Mouse (Mus musculus): ENCODE measurements around the gene Dscam. TPM values are rescaled to one million over a fixed set of nuclear protein-coding genes. Genes with fewer than 3 reads are reported as not detected.
"Not testable (repeated sequence)": the region's sequence is repeated elsewhere in the genome, so short reads cannot be mapped to it uniquely, and the experiment has no call there.

Gene Dscam
- polyA plus RNA-seq, 1 experiment, result not detected

DNA sequence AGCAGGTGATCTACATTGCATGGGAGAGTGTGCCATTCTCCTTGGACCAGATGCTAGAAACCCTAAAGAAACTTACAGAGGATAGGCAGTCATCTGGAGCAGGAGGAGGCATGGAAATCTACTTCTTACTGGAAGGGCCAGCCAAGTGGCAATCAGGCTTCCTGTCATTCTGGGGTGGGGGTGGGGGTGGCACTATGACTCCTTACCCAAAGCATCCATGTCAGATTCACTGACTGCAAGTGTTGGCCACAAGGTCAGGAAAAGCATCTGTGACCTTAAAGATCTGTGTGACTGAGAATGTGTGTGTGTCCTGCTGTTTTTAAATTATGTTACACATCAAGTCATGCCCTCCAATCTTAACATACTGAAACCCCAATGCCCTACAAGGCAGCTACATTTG, 268.0 kb downstream of the Dscam start:
- no peak for TF ChIP-seq CTCF (IDR thresholded peaks at IDR 0.05; ENCODE audit: control insufficient read depth, insufficient read depth, low read length)
- no peak for TF ChIP-seq POLR2A (IDR thresholded peaks at IDR 0.05; ENCODE audit: borderline replicate concordance, control insufficient read depth, low read depth, low read length)
- H3K27ac ChIP-seq (ENCODE audit: control insufficient read depth, insufficient read depth, low read depth, low read length, poor library complexity), result no peak overlapping the region
- H3K4me3 ChIP-seq (replicated peaks; ENCODE audit: control insufficient read depth, low read depth, low read length), result no peak overlapping the region
- H3K4me1 ChIP-seq (ENCODE audit: control insufficient read depth, insufficient read depth, low read length), result peaks cover 1% of the 10 kb centered on the region; the same call in 1 of the 2 replicates

DNA sequence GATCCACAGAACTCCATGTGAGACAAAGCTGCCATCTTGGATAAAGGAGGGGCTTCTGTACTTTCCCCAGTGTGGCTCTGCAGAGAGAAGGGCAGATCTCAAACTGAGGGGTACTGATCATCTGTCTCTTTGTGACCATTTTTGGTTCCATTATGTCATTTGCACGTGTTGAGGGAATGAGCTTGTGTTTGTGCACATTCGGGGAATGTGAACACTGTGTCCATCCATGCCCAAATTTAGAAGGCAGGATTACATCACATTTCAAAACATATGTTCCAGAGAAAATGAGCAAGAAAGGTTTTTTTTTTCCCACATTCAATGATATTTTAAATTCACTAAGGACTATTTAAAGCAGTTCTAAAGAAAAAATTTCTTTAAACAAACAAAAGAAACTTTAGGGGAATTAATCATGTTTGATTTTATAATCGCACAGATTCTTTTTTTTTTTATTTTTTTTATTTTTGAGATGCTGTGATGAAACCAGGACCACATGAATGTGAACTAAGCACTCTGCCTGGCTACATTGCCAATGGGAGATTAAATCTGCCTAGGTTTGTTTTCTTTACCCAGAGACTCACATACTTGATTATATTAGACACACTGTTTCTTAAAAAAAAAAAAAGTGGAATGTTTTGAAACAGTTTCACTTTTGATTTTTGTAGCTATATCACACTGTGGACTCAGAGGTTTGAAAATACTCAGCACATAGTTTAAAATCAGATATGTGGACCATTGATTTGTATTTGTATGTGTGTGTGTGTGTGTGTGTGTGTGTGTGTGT, 269.1 kb downstream of the Dscam start:
- 68% methylated on average over 3 of the region's 3 CpGs for WGBS
- Histone ChIP-seq H3K27ac (ENCODE audit: control insufficient read depth, insufficient read depth, low read depth, low read length, poor library complexity) (no peak overlapping the region), H3K4me3 (replicated peaks; ENCODE audit: control insufficient read depth, low read depth, low read length) (no peak overlapping the region), H3K4me1 (ENCODE audit: control insufficient read depth, insufficient read depth, low read length) (no peaks in the 10 kb centered on the region; the same call in 1 of the 2 replicates)
- TF ChIP-seq POLR2A (IDR thresholded peaks at IDR 0.05; ENCODE audit: borderline replicate concordance, control insufficient read depth, low read depth, low read length) (no peak), CTCF (IDR thresholded peaks at IDR 0.05; ENCODE audit: control insufficient read depth, insufficient read depth, low read length) (no peak)

DNA sequence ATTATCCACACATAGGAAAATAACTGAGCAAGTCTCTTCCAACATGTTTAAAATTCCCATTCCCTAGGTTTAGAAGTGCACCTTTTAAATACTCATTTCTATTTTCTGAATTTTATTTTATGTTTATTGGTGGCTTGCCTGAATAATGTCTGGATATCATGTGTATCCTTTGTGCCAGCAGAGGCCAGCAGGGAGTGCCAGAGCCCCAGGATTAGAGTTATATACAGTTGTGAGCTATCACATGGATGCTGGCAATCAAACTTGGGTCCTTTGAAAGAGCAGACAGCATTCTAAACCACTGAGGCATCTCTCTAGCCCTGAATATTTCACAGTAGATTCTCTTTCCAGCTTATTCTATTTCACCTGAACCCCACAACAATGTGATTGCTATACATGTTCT, 271.2 kb downstream of the Dscam start:
- Histone ChIP-seq H3K27ac (ENCODE audit: control insufficient read depth, insufficient read depth, low read depth, low read length, poor library complexity) (no peak overlapping the region), H3K4me3 (replicated peaks; ENCODE audit: control insufficient read depth, low read depth, low read length) (no peak overlapping the region), H3K4me1 (ENCODE audit: control insufficient read depth, insufficient read depth, low read length) (no peaks in the 10 kb centered on the region; the same call in 1 of the 2 replicates)
- peak; percentile 6; the same call in 1 of the 2 replicates for TF ChIP-seq CTCF (IDR thresholded peaks at IDR 0.05; ENCODE audit: control insufficient read depth, insufficient read depth, low read length)
- TF ChIP-seq POLR2A (IDR thresholded peaks at IDR 0.05; ENCODE audit: borderline replicate concordance, control insufficient read depth, low read depth, low read length), result no peak

DNA sequence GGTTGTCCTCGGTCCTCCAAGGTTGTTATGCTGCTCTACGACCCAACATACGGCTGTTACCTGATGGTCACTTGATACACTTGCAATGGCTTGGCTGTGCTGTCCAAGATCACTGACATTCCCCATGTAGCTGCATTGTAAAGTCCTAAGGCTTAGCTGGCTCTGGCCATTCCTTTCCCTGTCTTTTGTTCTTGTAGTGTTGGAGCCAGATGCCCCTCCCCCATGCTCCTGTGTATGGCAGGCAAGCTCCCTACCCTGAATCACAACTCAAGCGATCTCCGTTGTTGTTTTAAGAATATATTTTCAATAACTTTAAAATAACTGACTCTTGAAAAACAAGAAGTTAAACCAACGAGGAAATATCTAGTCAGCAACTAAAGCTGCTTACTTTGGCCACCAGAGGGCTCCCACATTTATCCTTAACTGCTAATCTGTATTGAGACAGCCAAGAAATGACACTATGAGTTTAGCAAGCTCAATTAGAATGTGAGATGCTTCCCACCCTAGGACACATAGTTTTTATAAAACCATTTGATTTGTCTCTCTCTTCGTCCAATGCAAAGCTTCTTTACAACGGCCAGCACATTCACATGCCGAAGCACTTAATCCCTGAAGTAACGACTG, 273.9 kb downstream of the Dscam start:
- Histone ChIP-seq H3K27ac (ENCODE audit: control insufficient read depth, insufficient read depth, low read depth, low read length, poor library complexity) (no peak overlapping the region), H3K4me1 (ENCODE audit: control insufficient read depth, insufficient read depth, low read length) (no peaks in the 10 kb centered on the region), H3K4me3 (replicated peaks; ENCODE audit: control insufficient read depth, low read depth, low read length) (no peak overlapping the region)
- WGBS, result 62% methylated on average over 10 of the region's 10 CpGs
- TF ChIP-seq POLR2A (IDR thresholded peaks at IDR 0.05; ENCODE audit: borderline replicate concordance, control insufficient read depth, low read depth, low read length) (no peak), CTCF (IDR thresholded peaks at IDR 0.05; ENCODE audit: control insufficient read depth, insufficient read depth, low read length) (no peak)

DNA sequence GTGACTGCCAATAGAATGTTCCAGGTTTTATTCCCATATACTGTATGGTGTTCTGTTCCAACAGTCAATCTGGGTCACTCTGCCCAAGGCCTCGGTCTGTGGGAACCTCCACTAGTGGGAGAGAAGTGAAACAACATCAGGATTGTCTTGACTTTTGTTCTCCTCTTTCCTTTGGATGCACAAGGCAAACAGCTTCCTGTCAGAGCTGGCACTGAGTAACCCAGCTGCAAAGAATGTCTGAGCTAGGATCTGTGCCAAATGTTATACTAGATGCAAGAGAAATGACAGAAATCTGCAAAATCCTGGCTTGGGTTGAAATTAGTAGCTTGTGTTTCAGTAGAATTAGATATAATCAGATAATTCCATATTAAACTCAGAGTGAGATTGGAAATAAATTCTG, 282.5 kb downstream of the Dscam start:
- Histone ChIP-seq H3K4me1 (ENCODE audit: control insufficient read depth, insufficient read depth, low read length) (no peaks in the 10 kb centered on the region; the same call in 1 of the 2 replicates), H3K27ac (ENCODE audit: control insufficient read depth, insufficient read depth, low read depth, low read length, poor library complexity) (no peak overlapping the region), H3K4me3 (replicated peaks; ENCODE audit: control insufficient read depth, low read depth, low read length) (no peak overlapping the region)
- TF ChIP-seq POLR2A (IDR thresholded peaks at IDR 0.05; ENCODE audit: borderline replicate concordance, control insufficient read depth, low read depth, low read length) (no peak), CTCF (IDR thresholded peaks at IDR 0.05; ENCODE audit: control insufficient read depth, insufficient read depth, low read length) (no peak)
- 42% methylated on average over 1 of the region's 1 CpGs for WGBS

DNA sequence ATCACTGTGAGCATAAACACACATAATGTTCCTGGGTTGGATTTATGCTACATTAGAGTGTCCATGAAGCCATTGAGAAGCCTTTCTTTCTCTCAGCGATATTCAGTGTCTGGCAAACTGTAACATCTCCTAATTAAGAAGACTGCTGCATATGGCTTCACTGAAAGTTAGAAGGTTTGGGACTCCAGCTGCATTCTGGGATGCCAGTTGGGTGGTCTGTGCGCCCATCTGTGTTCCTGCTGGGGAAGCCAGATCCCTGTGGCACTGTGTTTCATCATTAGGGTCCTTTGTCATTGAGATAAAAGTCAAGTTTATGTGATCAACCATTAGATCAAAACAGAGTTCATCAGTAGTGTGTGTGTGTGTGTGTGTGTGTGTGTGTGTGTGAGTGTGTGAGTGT, 284.7 kb downstream of the Dscam start:
- WGBS, result 85% methylated on average over 2 of the region's 2 CpGs
- no peak overlapping the region for H3K27ac ChIP-seq (ENCODE audit: control insufficient read depth, insufficient read depth, low read depth, low read length, poor library complexity)
- no peaks in the 10 kb centered on the region; the same call in 1 of the 2 replicates for H3K4me1 ChIP-seq (ENCODE audit: control insufficient read depth, insufficient read depth, low read length)
- no peak overlapping the region for H3K4me3 ChIP-seq (replicated peaks; ENCODE audit: control insufficient read depth, low read depth, low read length)
- no peak for TF ChIP-seq CTCF (IDR thresholded peaks at IDR 0.05; ENCODE audit: control insufficient read depth, insufficient read depth, low read length)
- TF ChIP-seq POLR2A (IDR thresholded peaks at IDR 0.05; ENCODE audit: borderline replicate concordance, control insufficient read depth, low read depth, low read length), result no peak

DNA sequence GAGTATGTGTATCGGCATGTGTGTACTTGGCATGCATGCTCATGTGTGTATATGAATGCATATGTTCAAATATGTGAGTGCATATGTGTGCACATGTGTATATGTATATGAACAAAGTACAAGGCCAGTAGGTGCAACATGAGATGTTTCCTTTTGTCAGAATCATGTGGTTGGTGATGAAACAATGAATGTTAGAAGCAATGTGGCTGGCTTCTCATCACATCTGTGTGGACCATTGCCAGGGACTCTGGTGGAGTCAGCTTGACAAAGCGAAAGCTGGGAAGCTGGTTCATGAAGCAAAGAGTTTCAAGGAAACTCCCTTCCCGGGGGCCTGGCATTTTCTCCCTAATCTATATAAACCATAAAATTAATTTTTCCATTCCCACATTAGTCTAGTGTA, 286.0 kb downstream of the Dscam start:
- not testable (repeated sequence) for H3K27ac ChIP-seq (ENCODE audit: control insufficient read depth, insufficient read depth, low read depth, low read length, poor library complexity); H3K4me3 ChIP-seq (replicated peaks; ENCODE audit: control insufficient read depth, low read depth, low read length); H3K4me1 ChIP-seq (ENCODE audit: control insufficient read depth, insufficient read depth, low read length)
- 85% methylated on average over 3 of the region's 3 CpGs for WGBS

DNA sequence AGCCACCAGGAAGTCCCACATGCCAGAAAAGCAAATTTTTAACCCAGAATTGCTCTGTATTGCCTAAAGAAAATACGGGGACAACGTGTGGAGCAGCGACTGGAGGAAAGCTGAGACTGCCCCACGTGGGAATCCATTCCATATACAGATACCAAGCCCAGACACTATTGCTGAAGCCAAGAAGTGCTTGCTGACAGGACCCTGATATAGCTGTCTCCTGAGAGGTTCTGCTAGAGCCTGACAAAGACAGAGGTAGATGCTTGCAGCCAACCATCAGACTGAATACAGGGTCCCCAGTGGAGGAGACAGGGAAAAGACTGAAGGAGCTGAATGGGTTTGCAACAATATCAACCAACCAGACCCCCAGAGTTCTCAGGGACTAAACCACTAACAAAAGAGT, 293.3 kb downstream of the Dscam start:
- TF ChIP-seq CTCF (IDR thresholded peaks at IDR 0.05; ENCODE audit: control insufficient read depth, insufficient read depth, low read length), result no peak
- TF ChIP-seq POLR2A (IDR thresholded peaks at IDR 0.05; ENCODE audit: borderline replicate concordance, control insufficient read depth, low read depth, low read length), result no peak
- Histone ChIP-seq H3K4me3 (replicated peaks; ENCODE audit: control insufficient read depth, low read depth, low read length) (no peak overlapping the region), H3K4me1 (ENCODE audit: control insufficient read depth, insufficient read depth, low read length) (no peaks in the 10 kb centered on the region), H3K27ac (ENCODE audit: control insufficient read depth, insufficient read depth, low read depth, low read length, poor library complexity) (no peak overlapping the region)
- WGBS, result 71% methylated on average over 4 of the region's 4 CpGs
